Mouse (Mus musculus): ENCODE data around the gene Pdia4. TPM values are rescaled to one million over a fixed set of nuclear protein-coding genes. Genes with fewer than 3 reads are reported as not detected.

Pdia4 gene
- polyA plus RNA-seq, 1 experiment from 2014 or later: 236 TPM

DNA sequence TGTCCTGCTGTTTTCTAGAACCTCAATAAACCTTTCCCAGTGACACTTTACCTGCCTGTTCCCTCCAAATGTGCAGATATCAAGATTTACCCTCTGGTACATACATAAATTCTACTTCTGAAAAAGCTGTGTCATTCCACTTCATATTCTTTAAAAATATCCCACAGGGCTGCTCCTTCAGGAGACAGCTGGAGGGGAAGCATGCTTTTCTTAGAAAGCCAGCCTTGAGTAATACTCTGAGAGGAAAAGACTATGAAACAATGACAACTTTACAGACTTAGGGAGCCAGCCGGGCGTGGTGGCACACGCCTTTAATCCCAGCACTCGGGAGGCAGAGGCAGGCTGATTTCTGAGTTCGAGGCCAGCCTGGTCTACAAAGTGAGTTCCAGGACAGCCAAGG lies 4.7 kb downstream of the Pdia4 start:
- Histone ChIP-seq H3K4me2 (replicated peaks; ENCODE audit: low read depth, low read length) (no peak overlapping the region), H3K27me3 (ENCODE audit: control insufficient read depth, insufficient read depth, low read length) (no peaks in the 10 kb centered on the region), H3K9ac (replicated peaks; ENCODE audit: low read depth, low read length) (no peak overlapping the region), H3K9me3 (ENCODE audit: control insufficient read depth, low read depth, low read length) (no peaks in the 10 kb centered on the region), H3K4me1 (ENCODE audit: control insufficient read depth, insufficient read depth, low read length) (peaks cover 17% of the 10 kb centered on the region), H3K36me3 (ENCODE audit: control insufficient read depth, insufficient read depth, low read length) (peaks cover 39% of the 10 kb centered on the region), H3K4me3 (ENCODE audit: low read depth, low read length) (no peak overlapping the region), H3K27ac (ENCODE audit: low read length) (no peak overlapping the region)
- 89% methylated on average over 5 of the region's 5 CpGs for WGBS
- no peak for ATAC-seq (ENCODE audit: insufficient number of reproducible peaks, insufficient read depth, low FRiP score, low read depth)

GRCm38 (mm10) chr6:47807419-47807818 lies 5.8 kb downstream of the Pdia4 start:
- Histone ChIP-seq H3K27ac (ENCODE audit: low read length) (no peak overlapping the region), H3K9me3 (ENCODE audit: control insufficient read depth, low read depth, low read length) (no peaks in the 10 kb centered on the region), H3K4me1 (ENCODE audit: control insufficient read depth, insufficient read depth, low read length) (peaks cover 17% of the 10 kb centered on the region), H3K4me2 (replicated peaks; ENCODE audit: low read depth, low read length) (no peak overlapping the region), H3K36me3 (ENCODE audit: control insufficient read depth, insufficient read depth, low read length) (peaks cover 50% of the 10 kb centered on the region), H3K9ac (replicated peaks; ENCODE audit: low read depth, low read length) (no peak overlapping the region), H3K27me3 (ENCODE audit: control insufficient read depth, insufficient read depth, low read length) (no peaks in the 10 kb centered on the region), H3K4me3 (ENCODE audit: low read depth, low read length) (no peak overlapping the region)
- WGBS: 89% methylated on average over 2 of the region's 2 CpGs
- ATAC-seq (ENCODE audit: insufficient number of reproducible peaks, insufficient read depth, low FRiP score, low read depth): no peak

DNA sequence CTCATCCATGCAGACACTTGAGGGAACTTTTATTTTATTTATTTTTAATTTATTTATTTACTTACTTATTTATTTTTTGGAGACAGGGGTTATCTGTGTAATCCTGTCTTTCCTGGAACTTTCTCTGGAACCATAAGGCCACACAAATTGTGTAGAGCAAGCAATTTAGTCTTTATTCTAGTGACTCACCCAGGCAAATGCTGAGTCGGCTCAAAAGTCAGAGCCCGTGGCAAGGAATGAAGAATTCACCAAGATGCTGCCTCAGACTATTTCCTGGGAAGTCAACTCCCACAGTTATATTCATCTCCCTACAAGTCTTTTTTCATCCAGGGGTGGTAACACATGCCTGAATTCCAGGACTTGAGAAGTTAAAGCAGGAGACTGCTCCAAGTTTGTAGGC lies 7.7 kb downstream of the Pdia4 start:
- Histone ChIP-seq H3K4me1 (ENCODE audit: control insufficient read depth, insufficient read depth, low read length) (peaks cover 4% of the 10 kb centered on the region; the same call in 1 of the 2 replicates), H3K4me3 (ENCODE audit: low read depth, low read length) (no peak overlapping the region), H3K27me3 (ENCODE audit: control insufficient read depth, insufficient read depth, low read length) (no peaks in the 10 kb centered on the region), H3K9me3 (ENCODE audit: control insufficient read depth, low read depth, low read length) (no peaks in the 10 kb centered on the region), H3K4me2 (replicated peaks; ENCODE audit: low read depth, low read length) (no peak overlapping the region), H3K36me3 (ENCODE audit: control insufficient read depth, insufficient read depth, low read length) (peaks cover 68% of the 10 kb centered on the region), H3K27ac (ENCODE audit: low read length) (no peak overlapping the region), H3K9ac (replicated peaks; ENCODE audit: low read depth, low read length) (no peak overlapping the region)
- no peak for ATAC-seq (ENCODE audit: insufficient number of reproducible peaks, insufficient read depth, low FRiP score, low read depth)
- 76% methylated on average over 2 of the region's 2 CpGs for WGBS

DNA sequence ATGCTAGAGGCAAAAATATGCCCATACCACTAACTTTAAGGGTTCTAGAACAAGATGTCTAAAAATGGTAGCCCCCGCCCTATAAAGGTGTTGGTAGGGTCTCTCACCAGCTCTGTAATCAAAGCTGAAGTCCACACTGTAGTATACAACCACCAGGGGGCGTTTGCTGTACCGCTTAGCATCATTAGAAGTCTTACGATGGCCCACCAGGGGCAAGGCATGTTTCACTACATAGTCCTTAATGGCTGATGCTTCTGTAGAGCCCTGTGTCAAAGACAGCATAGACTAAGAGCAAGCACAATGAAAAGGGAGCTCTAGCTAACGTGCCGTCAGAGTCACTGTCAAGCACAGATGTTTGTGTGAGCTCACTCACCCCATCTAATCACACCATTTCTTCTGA lies 14.2 kb downstream of the Pdia4 start:
- no peaks in the 10 kb centered on the region for H3K27me3 ChIP-seq (ENCODE audit: control insufficient read depth, insufficient read depth, low read length)
- peaks cover 89% of the 10 kb centered on the region for H3K36me3 ChIP-seq (ENCODE audit: control insufficient read depth, insufficient read depth, low read length)
- H3K4me2 ChIP-seq (replicated peaks; ENCODE audit: low read depth, low read length): no peak overlapping the region
- ATAC-seq (ENCODE audit: insufficient number of reproducible peaks, insufficient read depth, low FRiP score, low read depth): no peak; the same call in 1 of the 2 replicates
- 47% methylated on average over 6 of the region's 6 CpGs for WGBS
- no peak overlapping the region for H3K4me3 ChIP-seq (ENCODE audit: low read depth, low read length)
- H3K4me1 ChIP-seq (ENCODE audit: control insufficient read depth, insufficient read depth, low read length): no peaks in the 10 kb centered on the region
- H3K9ac ChIP-seq (replicated peaks; ENCODE audit: low read depth, low read length): no peak overlapping the region
- no peak overlapping the region for H3K27ac ChIP-seq (ENCODE audit: low read length)
- no peaks in the 10 kb centered on the region for H3K9me3 ChIP-seq (ENCODE audit: control insufficient read depth, low read depth, low read length)

GRCm38 (mm10) chr6:47794106-47794830 lies 19.0 kb downstream of the Pdia4 start:
- 64% methylated on average over 10 of the region's 10 CpGs for WGBS
- no peak overlapping the region for H3K4me3 ChIP-seq (ENCODE audit: low read depth, low read length)
- H3K9ac ChIP-seq (replicated peaks; ENCODE audit: low read depth, low read length): no peak overlapping the region
- no peak overlapping the region for H3K4me2 ChIP-seq (replicated peaks; ENCODE audit: low read depth, low read length)
- peaks cover 42% of the 10 kb centered on the region for H3K36me3 ChIP-seq (ENCODE audit: control insufficient read depth, insufficient read depth, low read length)
- H3K27ac ChIP-seq (ENCODE audit: low read length): peak overlapping the region; percentile 27; the same call in 1 of the 2 replicates
- ATAC-seq (ENCODE audit: insufficient number of reproducible peaks, insufficient read depth, low FRiP score, low read depth): no peak
- no peaks in the 10 kb centered on the region for H3K27me3 ChIP-seq (ENCODE audit: control insufficient read depth, insufficient read depth, low read length)
- no peaks in the 10 kb centered on the region for H3K9me3 ChIP-seq (ENCODE audit: control insufficient read depth, low read depth, low read length)
- H3K4me1 ChIP-seq (ENCODE audit: control insufficient read depth, insufficient read depth, low read length): peaks cover under 1% of the 10 kb centered on the region

DNA sequence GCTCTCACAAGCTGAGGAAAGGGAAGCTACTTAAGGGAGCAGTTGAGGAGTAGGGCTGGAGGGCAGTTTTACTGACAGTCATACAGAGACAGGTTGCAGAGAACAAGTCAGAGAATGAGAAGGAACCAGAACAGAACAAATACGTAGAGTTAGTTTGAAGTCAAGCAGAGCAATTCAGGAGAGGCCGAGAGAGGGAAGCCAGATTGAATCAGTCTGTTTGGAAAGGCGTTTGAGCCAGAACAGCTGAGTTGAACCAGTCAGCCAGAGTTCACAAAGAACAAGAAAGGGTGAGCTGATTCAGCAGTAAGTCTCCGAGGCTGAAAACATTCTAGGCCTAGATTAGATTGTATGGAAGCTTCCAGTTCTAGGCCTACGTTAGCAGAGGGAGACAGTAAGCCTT lies 19.9 kb downstream of the Pdia4 start:
- Histone ChIP-seq H3K4me1 (ENCODE audit: control insufficient read depth, insufficient read depth, low read length) (peaks cover 5% of the 10 kb centered on the region), H3K27ac (ENCODE audit: low read length) (peak overlapping the region; percentile 27; the same call in 1 of the 2 replicates), H3K4me3 (ENCODE audit: low read depth, low read length) (no peak overlapping the region), H3K27me3 (ENCODE audit: control insufficient read depth, insufficient read depth, low read length) (no peaks in the 10 kb centered on the region), H3K9me3 (ENCODE audit: control insufficient read depth, low read depth, low read length) (no peaks in the 10 kb centered on the region), H3K9ac (replicated peaks; ENCODE audit: low read depth, low read length) (no peak overlapping the region), H3K36me3 (ENCODE audit: control insufficient read depth, insufficient read depth, low read length) (peaks cover 34% of the 10 kb centered on the region), H3K4me2 (replicated peaks; ENCODE audit: low read depth, low read length) (no peak overlapping the region)
- no peak for ATAC-seq (ENCODE audit: insufficient number of reproducible peaks, insufficient read depth, low FRiP score, low read depth)
- 44% methylated on average over 5 of the region's 5 CpGs for WGBS

- H3K27me3 ChIP-seq (ENCODE audit: control insufficient read depth, insufficient read depth, low read length): no peaks in the 10 kb centered on the region
- no peaks in the 10 kb centered on the region for H3K9me3 ChIP-seq (ENCODE audit: control insufficient read depth, low read depth, low read length)
- 98% methylated on average over 2 of the region's 2 CpGs for WGBS
- peaks cover 5% of the 10 kb centered on the region for H3K4me1 ChIP-seq (ENCODE audit: control insufficient read depth, insufficient read depth, low read length)
- ATAC-seq (ENCODE audit: insufficient number of reproducible peaks, insufficient read depth, low FRiP score, low read depth): no peak
- no peak overlapping the region for H3K27ac ChIP-seq (ENCODE audit: low read length)
- no peak overlapping the region for H3K4me2 ChIP-seq (replicated peaks; ENCODE audit: low read depth, low read length)
- no peak overlapping the region for H3K4me3 ChIP-seq (ENCODE audit: low read depth, low read length)
- no peak overlapping the region for H3K9ac ChIP-seq (replicated peaks; ENCODE audit: low read depth, low read length)
- H3K36me3 ChIP-seq (ENCODE audit: control insufficient read depth, insufficient read depth, low read length): peaks cover 26% of the 10 kb centered on the region
These were observed 20.7 kb downstream of the Pdia4 start for GRCm38 (mm10) chr6:47792533-47792932.

DNA sequence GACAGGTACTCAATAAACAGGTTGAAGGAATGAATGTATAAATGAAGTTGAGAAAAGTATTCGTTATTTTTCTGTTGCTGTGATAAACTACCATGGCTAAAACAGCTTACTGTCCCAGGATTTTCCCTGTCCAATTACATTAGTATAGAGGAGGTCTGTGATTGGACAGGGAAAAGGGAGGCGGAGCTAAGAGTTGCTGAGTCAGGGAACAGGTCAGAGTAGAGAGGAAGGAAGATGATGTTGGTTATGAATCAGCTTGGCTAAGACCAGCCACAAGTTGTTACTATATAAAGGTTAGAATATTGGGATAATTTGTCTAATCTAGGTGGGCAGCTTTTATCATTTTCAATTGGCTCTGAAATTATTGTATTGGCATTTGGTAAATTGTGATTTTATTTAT lies 22.5 kb downstream of the Pdia4 start:
- no peaks in the 10 kb centered on the region for H3K27me3 ChIP-seq (ENCODE audit: control insufficient read depth, insufficient read depth, low read length)
- peaks cover 5% of the 10 kb centered on the region for H3K4me1 ChIP-seq (ENCODE audit: control insufficient read depth, insufficient read depth, low read length)
- no peak overlapping the region for H3K4me3 ChIP-seq (ENCODE audit: low read depth, low read length)
- ATAC-seq (ENCODE audit: insufficient number of reproducible peaks, insufficient read depth, low FRiP score, low read depth): no peak
- H3K36me3 ChIP-seq (ENCODE audit: control insufficient read depth, insufficient read depth, low read length): peaks cover 11% of the 10 kb centered on the region; the same call in 1 of the 2 replicates
- H3K9me3 ChIP-seq (ENCODE audit: control insufficient read depth, low read depth, low read length): no peaks in the 10 kb centered on the region
- no peak overlapping the region for H3K9ac ChIP-seq (replicated peaks; ENCODE audit: low read depth, low read length)
- WGBS: 47% methylated on average over 2 of the region's 2 CpGs
- H3K27ac ChIP-seq (ENCODE audit: low read length): no peak overlapping the region
- H3K4me2 ChIP-seq (replicated peaks; ENCODE audit: low read depth, low read length): no peak overlapping the region

- H3K27ac ChIP-seq (ENCODE audit: low read length): peak overlapping the region; percentile 80
- peak overlapping the region; percentile 27 for H3K4me2 ChIP-seq (replicated peaks; ENCODE audit: low read depth, low read length)
- H3K4me3 ChIP-seq (ENCODE audit: low read depth, low read length): peak overlapping the region; percentile 26
- 19% methylated on average over 3 of the region's 3 CpGs for WGBS
- peaks cover 5% of the 10 kb centered on the region for H3K4me1 ChIP-seq (ENCODE audit: control insufficient read depth, insufficient read depth, low read length)
- no peaks in the 10 kb centered on the region for H3K27me3 ChIP-seq (ENCODE audit: control insufficient read depth, insufficient read depth, low read length)
- ATAC-seq (ENCODE audit: insufficient number of reproducible peaks, insufficient read depth, low FRiP score, low read depth): no peak
- no peaks in the 10 kb centered on the region for H3K36me3 ChIP-seq (ENCODE audit: control insufficient read depth, insufficient read depth, low read length)
- peak overlapping the region; percentile 14 for H3K9ac ChIP-seq (replicated peaks; ENCODE audit: low read depth, low read length)
- H3K9me3 ChIP-seq (ENCODE audit: control insufficient read depth, low read depth, low read length): no peaks in the 10 kb centered on the region
These were observed 24.4 kb downstream of the Pdia4 start for GRCm38 (mm10) chr6:47788821-47789220.

All from stomach, embryonic 14.5 days (tissue).